Mouse (Mus musculus): ENCODE data around the gene Col16a1. TPM values are rescaled to one million over a fixed set of nuclear protein-coding genes. Genes with fewer than 3 reads are reported as not detected.

Col16a1 gene
- polyA plus RNA-seq, 2 experiments: 153 to 284 TPM

GRCm38 (mm10) chr4:130081345-130082190 is 33.9 kb downstream of the Col16a1 start:
- WGBS: 69% methylated on average over 19 of the region's 19 CpGs
- Histone ChIP-seq H3K27me3 (ENCODE audit: control insufficient read depth, insufficient read depth, low read length) (no peaks in the 10 kb centered on the region), H3K4me1 (ENCODE audit: control insufficient read depth, insufficient read depth, low read length) (peaks cover 17% of the 10 kb centered on the region; the same call in 1 of the 2 replicates), H3K9me3 (ENCODE audit: control insufficient read depth, low read length) (no peaks in the 10 kb centered on the region), H3K4me2 (replicated peaks; ENCODE audit: low read depth, low read length, severe bottlenecking) (no peak overlapping the region), H3K27ac (replicated peaks; ENCODE audit: low read depth, low read length) (no peak overlapping the region), H3K4me3 (replicated peaks; ENCODE audit: low read length) (no peak overlapping the region), H3K36me3 (ENCODE audit: control insufficient read depth, insufficient read depth, low read length) (peaks cover 11% of the 10 kb centered on the region), H3K9ac (ENCODE audit: low read depth, low read length, severe bottlenecking) (no peak overlapping the region)
- ATAC-seq (ENCODE audit: low FRiP score, low read depth) (no peak), DNase-seq (ENCODE audit: low spot score) (no peak)
- TF ChIP-seq POLR2A (IDR thresholded peaks at IDR 0.05; ENCODE audit: borderline replicate concordance, extremely low read depth, insufficient read depth, insufficient read length): no peak

- Histone ChIP-seq H3K9me3 (ENCODE audit: control insufficient read depth, low read length) (no peaks in the 10 kb centered on the region), H3K4me2 (replicated peaks; ENCODE audit: low read depth, low read length, severe bottlenecking) (no peak overlapping the region), H3K27ac (replicated peaks; ENCODE audit: low read depth, low read length) (no peak overlapping the region), H3K4me3 (replicated peaks; ENCODE audit: low read length) (no peak overlapping the region), H3K27me3 (ENCODE audit: control insufficient read depth, insufficient read depth, low read length) (no peaks in the 10 kb centered on the region), H3K9ac (ENCODE audit: low read depth, low read length, severe bottlenecking) (no peak overlapping the region), H3K36me3 (ENCODE audit: control insufficient read depth, insufficient read depth, low read length) (peaks cover 7% of the 10 kb centered on the region; the same call in 1 of the 2 replicates), H3K4me1 (ENCODE audit: control insufficient read depth, insufficient read depth, low read length) (peaks cover 17% of the 10 kb centered on the region; the same call in 1 of the 2 replicates)
- TF ChIP-seq POLR2A (IDR thresholded peaks at IDR 0.05; ENCODE audit: borderline replicate concordance, extremely low read depth, insufficient read depth, insufficient read length): no peak
- no peak for DNase-seq (ENCODE audit: low spot score)
- ATAC-seq (ENCODE audit: low FRiP score, low read depth): no peak
- 42% methylated on average over 9 of the region's 9 CpGs for WGBS
These were observed 34.6 kb downstream of the Col16a1 start for GRCm38 (mm10) chr4:130082211-130082610.

DNA sequence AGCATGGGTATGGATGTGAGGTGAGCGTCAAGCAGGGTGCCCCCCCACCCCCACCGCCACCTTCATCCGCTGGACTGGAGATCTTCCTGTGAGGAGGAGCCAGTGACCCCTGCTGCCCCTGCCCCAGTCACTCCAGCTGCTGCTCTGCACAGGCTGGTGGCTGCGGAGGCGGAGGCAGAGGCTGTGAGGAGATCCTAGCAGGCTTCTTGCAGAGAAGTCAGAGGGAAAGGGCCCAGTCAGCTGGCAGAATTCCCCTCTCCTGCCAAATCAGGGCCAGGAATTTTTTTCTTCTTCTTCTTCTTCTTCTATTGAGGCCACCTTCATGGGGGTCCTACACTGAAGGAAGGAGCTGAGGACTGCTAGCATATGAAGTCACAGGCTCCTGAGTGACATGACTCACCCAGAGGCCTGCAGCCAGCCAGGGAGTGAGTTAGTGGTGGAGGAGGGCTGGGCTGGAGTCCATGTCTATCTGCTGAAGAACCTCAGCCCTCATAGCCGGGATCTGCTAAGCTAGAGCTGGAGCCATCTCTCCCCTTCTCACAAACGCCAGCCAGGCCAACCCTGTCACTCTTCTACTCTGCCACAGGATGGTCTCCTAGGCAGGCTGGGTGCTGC is 36.8 kb downstream of the Col16a1 start:
- no peak overlapping the region for H3K4me2 ChIP-seq (replicated peaks; ENCODE audit: low read depth, low read length, severe bottlenecking)
- no peak for TF ChIP-seq POLR2A (IDR thresholded peaks at IDR 0.05; ENCODE audit: borderline replicate concordance, extremely low read depth, insufficient read depth, insufficient read length)
- ATAC-seq (ENCODE audit: low FRiP score, low read depth) (no peak), DNase-seq (ENCODE audit: low spot score) (no peak)
- H3K27me3 ChIP-seq (ENCODE audit: control insufficient read depth, insufficient read depth, low read length): no peaks in the 10 kb centered on the region; the same call in 1 of the 2 replicates
- H3K4me1 ChIP-seq (ENCODE audit: control insufficient read depth, insufficient read depth, low read length): peaks cover 16% of the 10 kb centered on the region; the same call in 1 of the 2 replicates
- H3K4me3 ChIP-seq (replicated peaks; ENCODE audit: low read length): no peak overlapping the region
- WGBS: 50% methylated on average over 7 of the region's 7 CpGs
- no peak overlapping the region for H3K9ac ChIP-seq (ENCODE audit: low read depth, low read length, severe bottlenecking)
- no peak overlapping the region for H3K27ac ChIP-seq (replicated peaks; ENCODE audit: low read depth, low read length)
- 0 out of 2 replicates have a peak, but pooled peaks cover 5% of the 10 kb centered on the region for H3K36me3 ChIP-seq (ENCODE audit: control insufficient read depth, insufficient read depth, low read length)
- no peaks in the 10 kb centered on the region for H3K9me3 ChIP-seq (ENCODE audit: control insufficient read depth, low read length)

DNA sequence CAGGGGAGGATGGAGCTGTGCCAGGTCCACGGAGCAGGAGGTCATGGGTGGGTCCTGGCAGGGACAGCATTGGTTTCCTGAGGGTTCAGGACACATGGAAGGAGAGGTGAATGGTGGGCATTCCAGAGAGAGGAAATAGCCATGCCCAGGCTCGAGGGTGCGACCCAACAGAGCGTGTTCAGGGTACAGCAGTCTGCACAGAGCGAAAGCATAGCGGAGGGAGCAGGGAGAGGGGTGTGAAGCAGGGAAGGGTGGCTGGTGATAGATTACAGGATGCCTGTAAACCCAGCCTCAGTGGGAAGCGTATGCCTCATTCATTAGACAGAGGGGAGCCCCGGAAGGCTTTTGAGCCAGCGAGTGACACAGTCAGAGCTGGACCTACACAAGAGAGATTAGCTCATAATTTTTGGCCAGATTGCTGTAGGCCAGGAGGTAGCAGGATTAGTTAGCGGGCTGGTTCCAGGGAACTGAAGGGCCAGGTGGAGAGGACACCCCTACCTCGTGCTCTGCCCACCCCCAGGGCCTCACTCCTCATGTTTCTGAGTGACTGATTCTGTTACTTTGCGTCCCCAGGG is 37.7 kb downstream of the Col16a1 start:
- H3K9ac ChIP-seq (ENCODE audit: low read depth, low read length, severe bottlenecking): no peak overlapping the region
- no peak for TF ChIP-seq POLR2A (IDR thresholded peaks at IDR 0.05; ENCODE audit: borderline replicate concordance, extremely low read depth, insufficient read depth, insufficient read length)
- H3K9me3 ChIP-seq (ENCODE audit: control insufficient read depth, low read length): no peaks in the 10 kb centered on the region
- DNase-seq (ENCODE audit: low spot score): no peak
- H3K4me1 ChIP-seq (ENCODE audit: control insufficient read depth, insufficient read depth, low read length): peaks cover 12% of the 10 kb centered on the region; the same call in 1 of the 2 replicates
- peaks cover 8% of the 10 kb centered on the region; the same call in 1 of the 2 replicates for H3K36me3 ChIP-seq (ENCODE audit: control insufficient read depth, insufficient read depth, low read length)
- H3K4me3 ChIP-seq (replicated peaks; ENCODE audit: low read length): no peak overlapping the region
- no peak for ATAC-seq (ENCODE audit: low FRiP score, low read depth)
- 56% methylated on average over 12 of the region's 12 CpGs for WGBS
- no peak overlapping the region for H3K4me2 ChIP-seq (replicated peaks; ENCODE audit: low read depth, low read length, severe bottlenecking)
- no peaks in the 10 kb centered on the region; the same call in 1 of the 2 replicates for H3K27me3 ChIP-seq (ENCODE audit: control insufficient read depth, insufficient read depth, low read length)
- H3K27ac ChIP-seq (replicated peaks; ENCODE audit: low read depth, low read length): no peak overlapping the region

DNA sequence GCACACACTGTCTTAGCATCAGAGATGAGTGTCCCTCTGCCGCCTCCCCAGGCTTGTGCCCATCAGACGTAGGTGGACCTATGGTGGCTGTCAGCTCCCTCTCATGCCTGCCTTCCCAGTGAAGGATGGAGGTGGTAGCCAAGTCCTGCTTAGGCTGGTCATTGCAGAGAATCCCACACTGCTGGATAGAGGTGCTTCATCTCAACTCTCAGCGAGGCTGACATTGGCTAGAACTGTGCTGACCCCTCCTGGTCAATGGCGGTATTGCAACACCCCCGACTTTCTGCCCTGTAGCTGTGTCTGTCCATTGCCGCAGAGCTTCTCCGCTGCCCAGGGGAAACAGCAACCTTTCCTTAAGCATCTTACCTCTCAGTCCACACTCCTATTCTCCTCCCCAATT is 39.7 kb downstream of the Col16a1 start:
- peaks cover 13% of the 10 kb centered on the region; the same call in 1 of the 2 replicates for H3K36me3 ChIP-seq (ENCODE audit: control insufficient read depth, insufficient read depth, low read length)
- TF ChIP-seq POLR2A (IDR thresholded peaks at IDR 0.05; ENCODE audit: borderline replicate concordance, extremely low read depth, insufficient read depth, insufficient read length): no peak
- no peaks in the 10 kb centered on the region for H3K9me3 ChIP-seq (ENCODE audit: control insufficient read depth, low read length)
- H3K27ac ChIP-seq (replicated peaks; ENCODE audit: low read depth, low read length): no peak overlapping the region
- H3K27me3 ChIP-seq (ENCODE audit: control insufficient read depth, insufficient read depth, low read length): no peaks in the 10 kb centered on the region; the same call in 1 of the 2 replicates
- H3K4me2 ChIP-seq (replicated peaks; ENCODE audit: low read depth, low read length, severe bottlenecking): no peak overlapping the region
- DNase-seq (ENCODE audit: low spot score) (peak; percentile 90), ATAC-seq (ENCODE audit: low FRiP score, low read depth) (peak; percentile 35; the same call in 1 of the 2 replicates)
- no peaks in the 10 kb centered on the region for H3K4me1 ChIP-seq (ENCODE audit: control insufficient read depth, insufficient read depth, low read length)
- H3K4me3 ChIP-seq (replicated peaks; ENCODE audit: low read length): no peak overlapping the region
- whole genome bisulfite sequencing: 16% methylated on average over 7 of the region's 7 CpGs
- H3K9ac ChIP-seq (ENCODE audit: low read depth, low read length, severe bottlenecking): no peak overlapping the region

All from limb, embryonic 14.5 days (tissue).